Mouse (Mus musculus) heart, adult 11 months (tissue): Measurements from ENCODE around the gene Dcaf11.
A peak's percentile ranks its signal among the peaks of the same experiment; 100 is the strongest.

Experiments
- DNase-seq: peaks from one replicate; pipeline ENCODE4 v3.0.0; 2022

The Dcaf11 gene

DNA sequence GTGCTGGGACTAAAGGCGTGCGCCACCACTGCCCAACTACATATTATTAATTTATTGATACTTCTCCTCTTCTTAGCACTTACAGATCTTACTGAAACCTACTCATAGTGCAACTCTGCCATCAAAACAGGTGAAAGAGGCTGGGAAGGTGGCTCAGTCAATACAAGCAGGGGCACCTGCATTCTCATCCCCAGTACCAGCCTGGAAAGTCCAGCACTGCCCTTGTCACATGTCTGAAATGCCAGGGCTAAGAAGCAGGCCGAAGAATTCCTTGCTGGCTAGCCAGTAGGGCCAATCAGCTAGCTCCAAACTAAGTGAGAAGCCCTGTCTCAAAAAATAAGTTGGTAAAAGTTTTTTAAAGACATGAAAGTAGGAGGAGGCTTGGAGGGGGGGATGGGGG, 2.2 kb upstream of the Dcaf11 start:
- no peak for DNase-seq

DNA sequence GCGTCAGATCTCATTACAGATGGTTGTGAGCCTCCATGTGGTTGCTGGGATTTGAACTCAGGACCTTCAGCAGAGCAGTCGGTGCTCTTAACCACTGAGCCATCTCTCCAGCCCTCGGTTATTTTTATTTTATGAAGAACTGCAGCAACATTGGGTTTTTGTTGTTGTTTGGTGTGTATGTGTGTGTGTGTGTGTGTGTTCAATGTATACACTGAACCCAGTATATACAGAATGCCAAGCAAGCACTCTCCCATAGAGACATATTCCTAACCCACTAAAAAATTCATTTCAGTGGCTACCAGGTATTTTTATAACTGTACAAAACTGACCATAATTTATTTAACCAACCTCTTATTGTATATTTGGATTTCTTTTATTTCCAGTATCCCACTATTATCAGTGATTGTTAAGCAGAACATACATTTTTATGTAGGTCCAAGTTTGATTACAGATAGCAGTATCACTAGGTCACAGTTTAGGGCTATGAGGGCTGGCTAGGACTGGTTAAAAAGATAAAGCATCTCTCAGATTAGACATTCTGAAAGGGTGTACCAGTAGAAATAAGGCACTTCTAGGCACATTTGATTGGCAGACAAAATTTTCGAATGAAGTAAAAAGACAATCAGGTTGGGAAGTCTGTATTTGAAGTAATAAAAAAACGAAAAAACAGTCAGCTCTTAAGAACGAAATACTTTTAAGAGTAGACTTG, 912 bp upstream of the Dcaf11 start:
- no peak for DNase-seq

DNA sequence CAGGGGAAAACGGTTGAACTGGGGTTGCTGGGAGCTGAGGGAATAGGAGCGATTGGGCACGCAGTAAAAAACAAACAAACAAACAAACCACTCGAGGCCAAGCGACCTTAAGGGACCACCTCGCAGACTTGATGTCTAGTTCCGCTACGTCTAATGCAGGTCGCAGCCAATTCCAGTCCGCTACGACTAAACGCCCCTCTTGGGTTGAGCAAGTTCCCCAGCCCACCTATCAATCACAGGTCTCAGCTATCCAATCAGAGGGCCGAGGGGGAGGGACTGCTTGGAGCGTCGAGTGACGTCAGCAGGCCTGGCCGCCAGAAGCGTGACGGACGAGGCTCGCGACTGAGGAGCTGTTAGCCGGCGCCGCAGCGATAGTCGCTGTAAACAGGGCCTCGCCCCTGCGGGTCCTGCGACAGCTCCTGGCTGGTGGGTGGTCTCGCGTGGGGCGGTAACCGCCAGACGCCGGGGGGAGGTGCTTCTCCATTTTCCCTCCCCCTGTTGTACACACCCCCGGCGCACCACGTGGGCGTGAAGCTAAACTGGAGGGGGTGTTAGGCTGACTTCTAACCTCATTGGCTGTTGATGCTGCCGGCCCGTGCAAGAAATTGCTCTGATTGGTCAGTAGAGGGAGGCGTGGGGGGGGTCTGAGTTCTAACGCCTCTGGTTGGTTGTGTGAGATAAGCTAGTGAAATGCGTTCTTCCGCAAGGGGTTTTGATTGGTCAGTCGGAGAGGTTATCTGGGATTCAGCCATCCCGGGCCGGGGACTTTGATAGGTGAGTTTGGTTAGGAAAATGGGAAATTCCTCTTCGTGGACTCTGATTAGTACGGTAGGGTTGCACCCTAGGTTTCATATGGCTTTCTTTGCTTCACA, 632 bp downstream of the Dcaf11 start, which contains the start of gene A730061H03Rik:
Gene A730061H03Rik (minus strand): TSS at position 205 of the 872 bp plus-strand sequence.
- peak; percentile 100 for DNase-seq

DNA sequence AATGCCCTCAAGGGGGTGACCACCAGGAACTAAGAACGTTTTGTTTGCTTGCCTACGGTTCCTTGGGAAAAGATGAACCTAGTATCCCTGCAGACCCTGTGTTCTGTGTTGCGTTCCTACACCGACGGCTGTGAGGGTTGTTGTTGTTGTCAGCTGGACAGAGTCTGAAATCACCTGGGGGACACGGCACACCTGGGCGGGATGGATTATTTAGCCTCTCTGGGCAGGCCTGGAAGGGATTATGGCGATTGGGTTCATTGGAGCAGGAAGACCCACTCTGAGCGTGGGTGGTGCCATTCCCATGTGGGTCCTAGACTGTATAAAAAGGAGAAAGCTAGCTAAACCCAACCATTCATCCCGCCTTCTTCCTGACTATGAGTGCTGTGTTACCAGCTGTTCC, 2.1 kb downstream of the Dcaf11 start:
- DNase-seq, result peak; percentile 94

DNA sequence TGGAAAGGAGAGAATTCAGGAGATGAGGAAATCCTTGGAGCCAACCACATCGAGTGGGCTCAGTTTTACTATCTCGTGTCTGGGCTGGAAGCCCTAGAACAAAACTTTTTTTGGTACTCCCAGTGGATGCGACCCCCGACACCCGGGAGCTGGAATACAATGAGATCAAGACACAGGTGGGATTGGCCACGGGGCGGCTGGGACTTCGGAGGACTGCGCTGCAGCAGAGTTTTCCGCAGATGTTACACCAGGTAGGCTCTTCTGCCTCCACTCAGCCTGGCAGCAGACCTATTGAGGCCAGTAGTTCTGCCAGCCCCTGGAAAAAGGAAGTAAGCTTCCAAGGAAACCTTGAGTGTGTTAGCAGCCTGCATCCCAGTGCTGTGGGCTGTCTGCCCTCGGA, 3.4 kb downstream of the Dcaf11 start:
- peak; percentile 90 for DNase-seq

DNA sequence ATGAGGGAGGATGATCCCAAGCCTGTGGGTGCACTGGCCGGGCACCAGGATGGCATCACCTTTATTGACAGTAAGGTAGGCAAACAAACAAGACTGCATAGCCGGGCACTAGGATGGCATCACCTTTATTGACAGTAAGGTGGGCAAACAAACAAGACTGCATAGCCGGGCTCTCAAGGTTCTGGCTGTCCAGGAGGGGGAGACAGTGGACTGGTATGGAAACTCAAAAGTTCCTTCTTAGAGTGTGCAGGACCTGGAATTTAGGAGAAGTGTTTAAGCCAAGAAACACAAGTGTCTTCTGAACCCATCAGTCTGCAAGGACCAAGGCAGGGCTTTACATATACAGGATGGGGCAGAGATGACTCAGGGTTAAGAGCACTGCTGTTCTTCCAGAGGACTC, 5.9 kb downstream of the Dcaf11 start:
- no peak for DNase-seq

DNA sequence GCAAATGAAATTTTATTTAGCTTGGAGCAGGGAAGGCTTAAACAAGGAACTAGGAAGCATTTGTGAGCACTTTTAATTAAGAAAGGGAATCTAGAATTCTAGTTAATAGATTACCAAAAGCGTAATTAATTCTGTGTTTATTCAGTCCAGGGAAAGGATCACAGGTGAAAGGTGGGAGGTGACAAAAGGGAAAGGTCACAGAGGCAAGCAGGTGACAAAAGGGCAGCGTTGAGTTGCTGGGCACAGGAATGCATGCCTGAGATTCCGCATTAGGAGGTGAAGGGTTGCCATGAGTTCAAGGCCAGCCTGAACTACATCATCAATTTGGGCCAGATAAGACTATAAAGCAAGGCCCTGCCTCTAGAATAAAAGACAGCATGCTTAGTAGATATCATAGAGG, 7.7 kb downstream of the Dcaf11 start:
- no peak for DNase-seq

DNA sequence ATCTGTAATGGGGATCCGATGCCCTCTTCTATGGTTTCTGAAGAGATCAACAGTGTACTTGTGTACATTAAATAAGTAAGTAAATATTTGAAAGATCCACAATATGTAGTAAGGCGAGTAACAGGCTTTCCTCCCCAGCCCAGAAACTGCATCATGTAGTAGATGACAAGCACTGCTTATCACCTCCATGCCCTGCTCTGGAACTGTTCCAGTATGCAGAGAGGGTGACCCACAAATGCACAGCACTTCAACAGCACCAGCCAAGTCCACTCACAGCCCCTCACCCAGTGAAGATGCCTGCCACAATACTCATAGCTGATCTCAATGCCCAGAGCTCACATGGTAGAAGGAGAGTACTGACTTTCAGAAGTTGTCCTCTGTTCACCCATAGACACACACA, 10.8 kb downstream of the Dcaf11 start:
- DNase-seq, result no peak

DNA sequence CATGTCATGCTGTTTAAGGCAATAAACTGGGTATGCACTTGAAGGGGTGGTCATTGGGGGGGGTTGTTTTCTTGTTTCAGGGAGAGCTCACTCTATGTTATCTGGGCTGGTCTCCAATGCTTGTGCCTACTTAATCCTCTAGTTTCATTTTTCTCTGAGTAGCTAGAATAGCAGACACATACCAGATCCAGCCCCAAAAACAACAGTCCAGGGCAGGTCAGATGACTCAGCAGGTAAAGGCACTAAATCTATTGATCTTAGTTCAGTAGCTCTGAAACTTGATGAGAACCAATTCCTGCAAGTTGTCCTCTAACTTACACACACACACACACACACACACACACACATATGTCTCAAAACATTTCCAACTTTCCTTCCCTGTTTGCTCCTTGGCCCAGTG, 12.0 kb downstream of the Dcaf11 start:
- no peak for DNase-seq

DNA sequence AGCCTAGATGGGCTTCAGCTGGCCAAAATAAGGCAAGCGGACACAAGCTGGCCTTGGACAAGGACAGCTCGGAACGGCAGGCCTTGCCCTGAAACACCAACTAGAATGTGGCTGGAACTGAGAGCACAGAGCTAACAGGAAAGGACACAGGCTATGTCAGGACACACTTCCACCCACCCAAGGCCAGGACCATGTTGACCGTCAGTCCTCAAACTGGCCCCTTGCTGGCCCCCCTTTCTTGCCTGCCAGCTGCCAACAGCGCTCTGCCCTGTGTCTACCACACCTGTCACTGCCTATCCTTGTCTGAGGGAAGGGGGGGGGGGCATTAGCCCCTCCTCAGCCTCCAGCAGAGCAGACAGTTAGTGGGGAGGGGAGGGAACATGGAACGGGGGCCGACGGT, 15.5 kb downstream of the Dcaf11 start, which contains the start of gene Fitm1:
Gene Fitm1 (plus strand): TSS at position 316 of the 400 bp plus-strand sequence.
- peak; percentile 98 for DNase-seq

DNA sequence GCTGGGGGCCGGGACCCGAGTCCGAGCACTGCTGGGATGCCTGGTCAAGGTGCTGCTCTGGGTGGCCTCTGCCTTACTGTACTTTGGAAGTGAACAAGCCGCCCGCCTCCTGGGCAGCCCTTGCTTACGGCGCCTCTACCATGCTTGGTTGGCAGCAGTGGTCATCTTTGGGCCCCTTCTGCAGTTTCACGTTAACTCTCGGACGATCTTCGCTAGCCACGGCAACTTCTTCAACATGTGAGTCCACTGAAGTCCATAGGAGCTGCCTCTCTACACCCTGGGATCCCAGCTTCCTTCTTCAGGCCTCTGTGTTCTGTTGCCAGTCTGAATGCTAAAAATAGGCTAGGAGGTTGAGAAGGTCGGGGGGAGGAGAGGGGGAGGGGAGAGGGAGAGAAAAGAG, 15.9 kb downstream of the Dcaf11 start:
- DNase-seq, result peak; percentile 91

DNA sequence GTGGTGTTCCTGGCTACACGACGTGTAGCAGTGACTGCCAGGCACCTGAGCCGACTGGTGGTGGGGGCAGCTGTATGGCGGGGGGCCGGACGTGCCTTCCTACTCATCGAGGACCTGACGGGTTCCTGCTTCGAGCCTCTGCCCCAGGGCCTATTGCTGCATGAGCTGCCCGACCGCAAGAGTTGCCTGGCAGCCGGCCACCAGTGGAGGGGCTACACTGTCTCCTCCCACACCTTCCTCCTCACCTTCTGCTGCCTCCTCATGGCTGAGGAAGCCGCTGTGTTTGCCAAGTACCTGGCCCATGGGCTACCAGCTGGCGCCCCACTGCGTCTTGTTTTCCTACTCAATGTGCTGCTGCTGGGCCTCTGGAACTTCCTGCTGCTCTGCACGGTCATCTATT, 16.6 kb downstream of the Dcaf11 start:
- DNase-seq, result peak; percentile 95

DNA sequence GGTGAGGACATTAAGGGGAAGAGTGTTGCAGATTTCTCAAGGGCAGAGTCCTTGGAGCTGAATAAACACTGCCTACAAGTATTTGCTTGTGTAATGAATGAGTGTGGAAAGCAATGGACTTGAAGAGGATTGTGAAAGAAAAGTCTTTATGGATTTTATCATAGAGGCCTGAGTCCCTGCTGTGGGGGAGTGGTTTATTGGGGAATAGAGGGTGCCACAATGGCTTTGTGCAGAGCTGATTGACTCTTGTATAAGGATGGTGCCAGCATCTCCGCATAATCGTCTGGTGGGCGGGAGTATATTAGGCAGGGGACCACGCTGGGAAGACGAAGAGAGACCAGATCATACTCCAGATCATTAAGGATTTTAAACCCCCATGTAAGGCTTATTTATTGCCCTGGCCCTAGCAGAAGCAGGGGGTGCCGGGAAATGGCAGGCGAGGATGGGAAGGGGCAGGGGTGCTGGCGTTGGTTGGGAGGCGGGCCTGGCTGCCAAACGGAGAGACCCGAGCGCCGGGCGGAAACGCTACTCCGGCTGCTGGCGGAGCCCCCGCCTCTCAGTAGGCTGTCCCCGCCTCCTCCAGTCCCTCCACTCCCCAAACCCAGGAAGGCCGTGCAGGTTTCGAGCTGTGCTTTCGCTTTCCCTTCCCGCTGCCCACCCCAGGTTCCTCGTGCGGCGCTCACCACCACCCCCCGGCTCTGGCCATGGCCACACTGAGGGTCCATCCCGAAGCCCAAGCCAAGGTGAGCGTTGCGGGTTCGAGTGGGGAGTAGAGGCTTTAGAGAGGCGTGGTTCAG, 18.3 kb downstream of the Dcaf11 start, which contains the start of gene Psme1:
Gene Psme1 (plus strand): TSS at position 253 of the 797 bp plus-strand sequence.
- peak; percentile 99 for DNase-seq

DNA sequence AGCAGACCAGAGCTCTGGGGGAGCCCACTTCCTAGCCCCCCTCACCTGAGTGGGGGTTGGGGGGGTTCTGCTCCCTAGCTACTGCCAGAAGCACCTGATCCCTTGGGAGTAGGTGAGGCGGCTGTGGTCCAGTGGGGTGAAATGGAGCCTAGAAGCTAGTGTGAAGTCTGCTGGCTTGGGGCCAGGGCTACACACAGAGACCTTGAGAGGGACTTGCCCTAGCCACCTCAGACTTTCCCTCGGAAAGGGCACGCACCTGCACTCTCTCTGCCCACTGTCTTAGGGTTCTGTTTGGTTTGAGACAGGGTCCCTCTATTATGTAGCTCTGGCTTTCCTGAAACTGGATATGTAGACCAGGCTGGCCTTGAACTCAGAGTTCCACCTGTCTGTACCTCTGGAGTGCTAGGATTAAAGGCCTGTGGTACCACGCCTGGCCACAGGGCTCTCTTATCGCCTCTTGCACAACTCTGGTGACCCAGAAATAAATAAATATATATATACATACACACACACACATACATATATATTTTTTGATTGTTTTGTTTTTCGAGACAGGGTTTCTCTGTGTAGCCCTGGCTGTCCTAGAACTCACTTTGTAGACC, 19.0 kb downstream of the Dcaf11 start:
- no peak for DNase-seq

DNA sequence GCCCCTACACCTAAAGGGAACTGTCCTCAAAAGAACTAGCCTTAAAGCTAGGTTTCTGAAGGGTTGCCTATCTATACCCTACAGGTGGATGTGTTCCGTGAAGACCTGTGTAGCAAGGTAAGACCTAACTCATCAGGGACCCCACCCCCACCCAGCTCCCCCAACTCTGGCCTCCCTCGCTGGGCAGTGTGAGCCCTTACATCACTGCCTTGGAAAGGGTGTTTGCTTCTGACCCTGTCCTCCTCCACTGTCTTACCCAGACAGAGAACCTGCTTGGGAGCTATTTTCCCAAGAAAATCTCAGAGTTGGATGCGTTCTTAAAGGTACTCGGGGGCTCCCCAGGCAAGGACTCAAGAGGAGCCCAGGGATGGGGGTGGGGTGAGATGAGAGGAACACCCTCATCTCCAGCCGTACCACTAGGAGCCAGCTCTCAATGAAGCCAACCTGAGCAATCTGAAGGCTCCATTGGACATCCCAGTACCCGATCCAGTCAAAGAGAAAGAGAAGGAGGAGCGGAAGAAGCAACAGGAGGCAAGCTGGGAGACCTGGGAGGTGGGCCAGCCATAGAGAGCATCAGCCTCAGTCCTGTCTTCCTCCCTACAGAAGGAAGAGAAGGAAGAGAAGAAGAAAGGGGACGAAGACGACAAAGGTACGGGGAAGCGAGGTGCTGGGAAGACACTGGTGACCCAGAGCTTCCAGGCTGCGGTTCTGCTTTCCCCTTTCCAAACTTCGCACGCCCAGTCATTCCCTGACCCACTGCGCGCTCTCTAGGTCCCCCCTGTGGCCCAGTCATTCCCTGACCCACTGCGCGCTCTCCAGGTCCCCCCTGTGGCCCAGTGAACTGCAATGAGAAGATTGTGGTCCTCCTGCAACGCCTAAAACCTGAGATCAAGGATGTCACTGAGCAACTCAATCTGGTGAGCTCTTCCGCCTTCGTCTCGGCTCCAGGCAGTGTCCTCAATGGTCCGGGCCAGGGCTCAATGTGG, 20.0 kb downstream of the Dcaf11 start:
- DNase-seq, result peak; percentile 91

DNA sequence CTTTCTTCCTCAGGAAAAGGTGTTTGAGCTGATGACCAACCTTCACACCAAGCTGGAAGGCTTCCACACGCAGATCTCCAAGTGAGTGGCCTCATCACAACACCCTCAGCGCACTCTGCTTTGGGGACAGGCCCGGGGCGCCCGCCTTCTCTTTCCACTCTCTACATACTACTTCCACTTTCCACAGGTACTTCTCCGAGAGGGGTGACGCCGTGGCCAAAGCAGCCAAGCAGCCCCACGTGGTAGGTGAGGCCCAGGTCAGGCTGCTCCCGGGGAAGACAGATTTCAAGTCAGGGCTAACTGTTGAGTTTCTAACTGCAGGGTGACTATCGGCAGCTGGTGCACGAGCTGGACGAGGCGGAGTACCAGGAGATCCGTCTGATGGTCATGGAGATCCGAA, 20.9 kb downstream of the Dcaf11 start:
- peak; percentile 91 for DNase-seq

DNA sequence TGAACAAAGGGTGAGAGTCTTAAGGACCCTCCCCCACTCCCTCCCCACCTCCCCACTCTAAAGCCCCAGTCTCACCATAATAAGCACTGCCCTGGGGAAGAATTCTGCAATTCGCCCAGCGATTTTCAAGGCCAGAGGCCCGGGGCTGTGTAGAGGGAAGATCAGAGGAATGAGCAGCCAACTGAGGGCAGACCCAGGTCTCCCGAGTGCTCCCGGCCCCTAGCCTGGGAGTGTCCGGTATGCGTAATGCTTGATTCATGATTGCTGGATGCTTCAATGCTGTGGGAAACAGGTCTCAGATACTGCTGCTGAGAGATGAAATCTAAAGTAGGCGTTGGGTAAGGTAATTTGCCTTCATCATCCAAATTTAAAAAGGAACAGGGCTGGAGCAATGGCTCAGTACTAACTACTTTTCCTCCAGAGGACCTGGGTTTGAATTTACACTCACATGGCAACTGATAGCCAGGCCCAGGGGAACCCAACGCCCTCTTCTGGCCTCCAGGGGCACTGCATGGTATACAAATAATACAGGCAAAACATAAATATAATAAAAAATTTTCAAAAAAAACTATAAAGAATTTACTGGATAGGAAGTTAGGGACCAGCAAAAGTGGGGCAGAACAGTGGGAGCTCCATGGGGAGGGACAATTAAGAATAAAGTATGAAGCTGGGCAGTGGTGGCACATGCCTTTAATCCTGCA, 22.3 kb downstream of the Dcaf11 start:
- DNase-seq, result no peak

DNA sequence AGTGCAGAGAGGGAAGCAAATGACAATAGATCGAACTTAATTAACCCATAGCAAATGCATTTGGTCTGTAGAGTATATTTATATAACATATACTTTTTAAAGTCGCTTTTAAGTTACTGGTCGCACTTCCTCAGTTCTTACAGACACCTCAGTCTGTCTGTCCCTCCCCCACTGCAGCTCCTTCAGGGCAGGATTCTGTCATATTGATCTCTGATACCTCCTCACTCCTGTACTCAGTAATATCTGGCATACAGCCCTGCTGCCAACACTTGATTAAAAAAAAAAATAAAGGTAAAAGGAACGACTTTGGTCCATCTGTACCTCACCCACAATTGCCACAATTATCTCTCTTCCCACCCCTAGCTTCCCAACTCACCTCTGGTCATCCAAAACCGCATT, 24.5 kb downstream of the Dcaf11 start:
- no peak for DNase-seq

DNA sequence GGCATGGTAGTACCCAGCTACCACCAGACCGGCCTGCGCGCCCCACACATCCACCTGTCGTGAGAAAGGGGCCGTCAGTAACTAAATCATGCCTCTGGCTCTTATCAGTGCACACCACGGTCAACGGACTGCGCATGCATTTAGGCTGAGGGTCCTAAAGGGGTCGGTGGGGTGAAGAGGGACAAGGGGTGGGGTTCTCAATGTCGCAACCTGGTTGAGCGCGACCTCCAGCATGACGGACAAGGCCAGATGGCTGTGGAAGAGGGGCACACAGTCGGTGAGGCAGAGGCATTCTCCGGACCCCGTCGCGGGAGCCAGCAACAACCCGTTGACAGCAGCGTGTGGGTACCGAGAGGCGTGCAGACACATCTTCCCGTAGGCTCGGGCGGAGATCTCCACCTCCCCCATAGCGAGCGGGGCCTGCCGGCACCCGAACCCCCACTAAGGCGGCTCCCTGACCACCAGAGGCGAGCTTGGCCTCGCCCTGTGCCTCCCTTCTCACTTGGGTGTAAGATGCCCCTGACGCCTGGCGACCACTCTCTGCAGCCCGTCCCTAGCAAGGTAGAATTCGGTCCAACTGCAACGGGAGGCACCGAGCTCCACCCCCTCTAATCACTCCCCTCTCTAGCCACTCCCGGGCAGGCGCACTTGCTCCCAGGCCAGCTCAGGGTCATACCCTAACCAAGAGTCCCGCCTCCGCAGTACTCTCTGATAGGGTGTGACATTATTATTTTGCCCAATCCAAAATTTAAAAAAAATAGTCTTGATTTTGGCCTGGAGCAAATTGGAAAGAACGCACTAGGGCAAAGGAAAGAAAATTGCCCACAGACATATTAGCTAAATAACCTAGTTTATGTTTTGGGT, 25.1 kb downstream of the Dcaf11 start, which contains the start of gene Emc9:
Gene Emc9 (minus strand): TSS at position 601 of the 864 bp plus-strand sequence.
- DNase-seq, result peak; percentile 99

DNA sequence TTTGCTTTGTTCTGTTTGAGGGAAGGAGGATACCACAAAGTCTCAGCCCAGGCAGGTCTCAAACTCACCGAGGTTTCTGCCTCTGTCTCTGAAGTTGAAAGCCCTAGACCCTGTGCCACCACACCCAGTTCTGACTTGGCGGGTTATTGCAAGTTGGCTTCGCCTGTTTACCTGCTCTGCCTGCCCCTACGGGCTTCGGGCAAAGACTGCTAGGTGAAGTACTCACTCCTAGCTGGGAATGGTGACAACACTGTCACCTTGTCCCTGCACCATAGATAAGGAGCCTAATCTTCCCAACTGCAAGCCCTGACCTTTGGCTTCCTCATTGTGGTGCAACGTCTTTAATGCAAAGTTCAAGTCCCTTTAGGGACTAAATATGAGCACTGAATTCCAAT, 25.8 kb downstream of the Dcaf11 start:
- DNase-seq, result no peak
